Mouse (Mus musculus): Measurements from ENCODE around the gene Muc1. TPM values are rescaled to one million over a fixed set of nuclear protein-coding genes. Genes with fewer than 3 reads are reported as not detected.
A peak's percentile ranks its signal among the peaks of the same experiment; 100 is the strongest.
"Not testable (repeated sequence)": the region's sequence is repeated elsewhere in the genome, so short reads cannot be mapped to it uniquely, and the experiment has no call there.

The Muc1 gene
- polyA plus RNA-seq, 1 experiment from 2014 or later = 0.30 TPM

DNA sequence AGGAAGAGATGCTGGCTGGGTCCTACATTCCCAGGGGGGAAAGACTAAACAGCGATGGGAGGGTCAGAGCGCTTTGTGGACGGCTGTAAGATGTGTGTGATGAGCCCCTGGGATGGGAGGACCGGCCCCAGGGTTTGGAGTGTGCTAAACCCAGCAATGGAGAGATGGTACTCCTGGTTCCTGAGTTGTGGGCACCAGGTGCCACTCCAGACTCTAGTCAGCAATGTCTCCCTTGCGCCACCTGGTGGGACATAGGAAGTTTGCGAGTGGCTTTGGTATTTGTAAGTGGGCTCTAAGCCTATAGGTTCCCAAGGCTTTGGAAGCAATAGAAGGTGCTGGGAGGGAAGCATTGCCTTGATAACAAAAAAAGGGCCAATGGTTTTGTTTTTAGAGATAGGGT lies 13.0 kb upstream of the Muc1 start:
- Histone ChIP-seq H3K9me3 (ENCODE audit: control insufficient read depth, low read length) (no peaks in the 10 kb centered on the region), H3K4me3 (ENCODE audit: low read depth, low read length) (peak overlapping the region; percentile 71), H3K9ac (ENCODE audit: low read depth, low read length) (no peak overlapping the region), H3K36me3 (ENCODE audit: control insufficient read depth, insufficient read depth, low read length) (no peaks in the 10 kb centered on the region), H3K4me2 (peak overlapping the region; percentile 91), H3K27ac (ENCODE audit: low read depth, low read length) (no peak overlapping the region), H3K27me3 (replicated peaks; ENCODE audit: control insufficient read depth, insufficient read depth, low read length) (no peaks in the 10 kb centered on the region; the same call in 1 of the 2 replicates), H3K4me1 (replicated peaks; ENCODE audit: control insufficient read depth, insufficient read depth, low read length) (peaks cover 27% of the 10 kb centered on the region)
- DNase-seq (ENCODE audit: low spot score) = peak; percentile 74
- ATAC-seq (replicated peaks; ENCODE audit: low FRiP score) = peak; percentile 30; the same call in 1 of the 2 replicates
- WGBS = 0% methylated on average over 6 of the region's 6 CpGs

DNA sequence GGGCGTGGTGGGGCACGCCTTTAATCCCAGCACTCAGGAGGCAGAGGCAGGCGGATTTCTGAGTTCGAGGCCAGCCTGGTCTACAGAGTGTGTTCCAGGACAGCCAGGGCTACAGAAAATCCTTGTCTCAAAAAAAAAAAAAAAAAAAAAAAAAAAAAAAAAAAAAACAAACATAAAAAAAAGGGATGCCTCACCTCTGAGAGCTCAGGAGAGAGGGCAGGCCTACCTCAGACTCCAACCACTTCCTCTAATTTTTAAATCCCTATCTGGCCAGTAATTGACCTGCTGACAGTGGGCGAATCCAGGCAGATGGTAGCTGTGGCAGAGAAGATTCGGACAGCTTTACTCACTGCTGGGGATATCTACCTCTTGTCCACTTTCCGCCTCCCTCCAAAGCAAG lies 12.4 kb upstream of the Muc1 start:
- H3K36me3 ChIP-seq (ENCODE audit: control insufficient read depth, insufficient read depth, low read length); H3K27me3 ChIP-seq (replicated peaks; ENCODE audit: control insufficient read depth, insufficient read depth, low read length): not testable (repeated sequence)

DNA sequence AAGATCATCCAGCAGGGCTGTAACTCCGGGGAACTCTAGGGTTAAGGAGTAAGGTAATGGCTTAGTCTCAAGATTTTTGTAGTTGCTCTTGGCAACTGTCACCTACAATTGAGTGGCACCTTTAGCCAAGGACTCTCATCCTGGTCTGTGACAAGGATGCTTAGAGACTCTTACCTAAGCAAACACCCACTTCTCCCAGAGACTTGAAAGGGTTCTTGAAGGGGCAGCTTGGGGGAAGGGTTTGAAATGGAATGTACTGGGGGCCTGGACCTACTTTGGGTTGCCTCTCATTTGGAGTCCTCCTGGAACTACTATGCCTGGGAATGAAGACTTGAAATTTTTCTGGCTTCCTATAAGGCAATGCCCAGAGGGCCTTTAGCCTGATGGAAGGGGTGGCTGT lies 10.6 kb upstream of the Muc1 start:
- Histone ChIP-seq H3K4me3 (ENCODE audit: low read depth, low read length) (no peak overlapping the region), H3K4me2 (no peak overlapping the region), H3K4me1 (replicated peaks; ENCODE audit: control insufficient read depth, insufficient read depth, low read length) (peaks cover 18% of the 10 kb centered on the region), H3K27me3 (replicated peaks; ENCODE audit: control insufficient read depth, insufficient read depth, low read length) (no peaks in the 10 kb centered on the region; the same call in 1 of the 2 replicates), H3K9ac (ENCODE audit: low read depth, low read length) (no peak overlapping the region), H3K27ac (ENCODE audit: low read depth, low read length) (no peak overlapping the region), H3K9me3 (ENCODE audit: control insufficient read depth, low read length) (no peaks in the 10 kb centered on the region), H3K36me3 (ENCODE audit: control insufficient read depth, insufficient read depth, low read length) (no peaks in the 10 kb centered on the region)
- ATAC-seq (replicated peaks; ENCODE audit: low FRiP score) (no peak), DNase-seq (ENCODE audit: low spot score) (no peak)
- WGBS = 78% methylated on average over 1 of the region's 1 CpGs

More for the DNA sequence above, 12.4 kb upstream of the Muc1 start:
- ATAC-seq (replicated peaks; ENCODE audit: low FRiP score); H3K4me3 ChIP-seq (ENCODE audit: low read depth, low read length); H3K9ac ChIP-seq (ENCODE audit: low read depth, low read length); DNase-seq (ENCODE audit: low spot score); H3K4me2 ChIP-seq; H3K9me3 ChIP-seq (ENCODE audit: control insufficient read depth, low read length); H3K27ac ChIP-seq (ENCODE audit: low read depth, low read length): not testable (repeated sequence)
- peaks cover 27% of the 10 kb centered on the region for H3K4me1 ChIP-seq (replicated peaks; ENCODE audit: control insufficient read depth, insufficient read depth, low read length)
- 60% methylated on average over 7 of the region's 7 CpGs for WGBS

DNA sequence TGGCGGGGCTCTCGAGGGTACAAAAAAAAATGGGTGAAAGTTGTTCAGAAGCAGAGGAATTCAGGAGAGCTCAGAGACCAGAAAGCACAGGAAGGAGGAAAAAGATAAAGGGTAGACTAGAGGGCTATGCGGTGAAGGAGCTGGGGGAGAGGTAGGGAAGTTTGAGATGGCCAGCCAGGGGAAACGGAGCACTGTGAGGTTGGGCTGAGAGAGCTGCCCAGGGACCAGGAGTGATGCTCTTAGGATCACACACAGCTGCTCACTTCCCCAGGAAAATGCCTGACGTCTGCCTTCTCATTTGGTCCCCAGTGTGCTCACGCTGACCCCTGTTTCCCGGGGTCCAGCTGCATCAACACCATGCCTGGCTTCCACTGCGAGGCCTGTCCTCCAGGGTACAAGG lies 9.3 kb upstream of the Muc1 start:
- H3K4me1 ChIP-seq (replicated peaks; ENCODE audit: control insufficient read depth, insufficient read depth, low read length) = peaks cover 15% of the 10 kb centered on the region
- H3K27me3 ChIP-seq (replicated peaks; ENCODE audit: control insufficient read depth, insufficient read depth, low read length) = no peaks in the 10 kb centered on the region; the same call in 1 of the 2 replicates
- 0 out of 2 replicates have a peak overlapping the region, but pooled peaks have one; percentile 16 for H3K27ac ChIP-seq (ENCODE audit: low read depth, low read length)
- no peaks in the 10 kb centered on the region for H3K9me3 ChIP-seq (ENCODE audit: control insufficient read depth, low read length)
- no peak overlapping the region for H3K9ac ChIP-seq (ENCODE audit: low read depth, low read length)
- ATAC-seq (replicated peaks; ENCODE audit: low FRiP score) (no peak), DNase-seq (ENCODE audit: low spot score) (no peak)
- no peak overlapping the region for H3K4me3 ChIP-seq (ENCODE audit: low read depth, low read length)
- 29% methylated on average over 8 of the region's 8 CpGs for WGBS
- no peak overlapping the region for H3K4me2 ChIP-seq
- H3K36me3 ChIP-seq (ENCODE audit: control insufficient read depth, insufficient read depth, low read length) = no peaks in the 10 kb centered on the region

DNA sequence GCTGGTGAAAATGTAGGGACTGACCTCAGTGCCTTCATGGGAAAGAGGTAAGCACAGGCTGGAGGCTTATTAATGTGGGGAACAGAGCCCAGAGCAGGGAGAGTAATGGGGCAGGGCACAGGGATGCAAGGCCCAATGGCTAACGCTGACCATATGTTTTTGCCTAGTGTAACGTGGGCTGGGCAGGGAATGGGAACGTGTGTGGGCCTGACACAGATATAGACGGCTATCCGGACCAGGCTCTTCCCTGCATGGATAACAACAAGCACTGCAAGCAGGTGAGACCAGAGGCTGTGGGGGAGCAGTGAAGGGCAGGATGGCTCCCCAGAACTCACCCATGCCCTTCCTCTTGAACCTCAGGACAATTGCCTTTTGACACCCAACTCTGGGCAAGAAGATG lies 7.7 kb upstream of the Muc1 start:
- ATAC-seq (replicated peaks; ENCODE audit: low FRiP score) (no peak), DNase-seq (ENCODE audit: low spot score) (no peak)
- peaks cover 6% of the 10 kb centered on the region for H3K4me1 ChIP-seq (replicated peaks; ENCODE audit: control insufficient read depth, insufficient read depth, low read length)
- H3K9ac ChIP-seq (ENCODE audit: low read depth, low read length) = no peak overlapping the region
- H3K9me3 ChIP-seq (ENCODE audit: control insufficient read depth, low read length) = no peaks in the 10 kb centered on the region
- peaks cover 13% of the 10 kb centered on the region for H3K27me3 ChIP-seq (replicated peaks; ENCODE audit: control insufficient read depth, insufficient read depth, low read length)
- H3K4me3 ChIP-seq (ENCODE audit: low read depth, low read length) = no peak overlapping the region
- no peak overlapping the region for H3K4me2 ChIP-seq
- no peak overlapping the region for H3K27ac ChIP-seq (ENCODE audit: low read depth, low read length)
- 76% methylated on average over 5 of the region's 5 CpGs for WGBS
- H3K36me3 ChIP-seq (ENCODE audit: control insufficient read depth, insufficient read depth, low read length) = no peaks in the 10 kb centered on the region

DNA sequence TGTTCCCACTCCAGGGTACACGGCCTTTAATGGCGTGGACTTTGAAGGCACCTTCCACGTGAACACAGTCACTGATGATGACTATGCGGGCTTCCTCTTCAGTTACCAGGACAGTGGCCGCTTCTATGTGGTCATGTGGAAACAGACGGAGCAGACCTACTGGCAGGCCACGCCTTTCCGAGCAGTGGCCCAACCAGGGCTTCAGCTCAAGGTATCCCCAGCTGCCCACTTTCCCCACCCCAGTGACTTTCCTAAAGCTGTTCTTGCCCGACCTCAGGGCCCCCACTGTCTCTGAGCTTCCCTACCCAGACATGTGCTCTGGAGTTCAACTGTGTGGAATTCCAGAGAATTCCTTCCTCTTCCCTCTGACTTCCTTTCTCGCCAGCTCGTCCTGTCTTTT lies 4.1 kb upstream of the Muc1 start:
- Histone ChIP-seq H3K9ac (ENCODE audit: low read depth, low read length) (no peak overlapping the region), H3K36me3 (ENCODE audit: control insufficient read depth, insufficient read depth, low read length) (no peaks in the 10 kb centered on the region), H3K27me3 (replicated peaks; ENCODE audit: control insufficient read depth, insufficient read depth, low read length) (peaks cover 37% of the 10 kb centered on the region), H3K4me1 (replicated peaks; ENCODE audit: control insufficient read depth, insufficient read depth, low read length) (peaks cover 27% of the 10 kb centered on the region), H3K9me3 (ENCODE audit: control insufficient read depth, low read length) (no peaks in the 10 kb centered on the region), H3K4me3 (ENCODE audit: low read depth, low read length) (no peak overlapping the region), H3K4me2 (no peak overlapping the region), H3K27ac (ENCODE audit: low read depth, low read length) (no peak overlapping the region)
- no peak for DNase-seq (ENCODE audit: low spot score)
- ATAC-seq (replicated peaks; ENCODE audit: low FRiP score) = no peak
- 71% methylated on average over 11 of the region's 11 CpGs for WGBS

DNA sequence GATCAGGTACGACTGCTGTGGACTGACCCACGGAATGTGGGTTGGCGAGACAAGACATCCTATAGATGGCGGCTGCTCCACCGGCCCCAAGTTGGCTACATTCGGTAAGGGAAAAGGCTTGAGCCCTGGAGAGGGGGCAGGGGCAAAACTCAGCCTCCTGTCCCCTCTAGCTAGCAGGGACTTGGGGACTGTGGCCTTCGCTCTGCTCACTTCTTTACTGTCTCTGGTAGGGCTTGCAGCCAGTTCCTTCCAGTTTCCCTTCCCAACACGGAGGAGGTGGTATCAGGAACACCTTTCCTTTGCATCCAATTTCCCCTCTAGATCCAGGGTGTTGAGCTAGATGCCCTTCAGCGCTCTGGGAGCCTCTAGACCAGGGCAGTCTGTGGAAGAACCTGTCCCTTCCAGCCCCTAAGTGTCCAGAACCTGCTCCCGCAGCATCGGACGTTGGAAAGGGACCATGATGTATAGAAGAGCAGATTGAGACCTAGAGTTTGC lies 3.5 kb upstream of the Muc1 start:
- Histone ChIP-seq H3K4me1 (replicated peaks; ENCODE audit: control insufficient read depth, insufficient read depth, low read length) (peaks cover 27% of the 10 kb centered on the region), H3K27ac (ENCODE audit: low read depth, low read length) (no peak overlapping the region), H3K4me2 (no peak overlapping the region), H3K27me3 (replicated peaks; ENCODE audit: control insufficient read depth, insufficient read depth, low read length) (peaks cover 38% of the 10 kb centered on the region), H3K9ac (ENCODE audit: low read depth, low read length) (no peak overlapping the region), H3K4me3 (ENCODE audit: low read depth, low read length) (no peak overlapping the region), H3K9me3 (ENCODE audit: control insufficient read depth, low read length) (no peaks in the 10 kb centered on the region), H3K36me3 (ENCODE audit: control insufficient read depth, insufficient read depth, low read length) (no peaks in the 10 kb centered on the region)
- 60% methylated on average over 12 of the region's 12 CpGs for WGBS
- no peak for ATAC-seq (replicated peaks; ENCODE audit: low FRiP score)
- DNase-seq (ENCODE audit: low spot score) = no peak

DNA sequence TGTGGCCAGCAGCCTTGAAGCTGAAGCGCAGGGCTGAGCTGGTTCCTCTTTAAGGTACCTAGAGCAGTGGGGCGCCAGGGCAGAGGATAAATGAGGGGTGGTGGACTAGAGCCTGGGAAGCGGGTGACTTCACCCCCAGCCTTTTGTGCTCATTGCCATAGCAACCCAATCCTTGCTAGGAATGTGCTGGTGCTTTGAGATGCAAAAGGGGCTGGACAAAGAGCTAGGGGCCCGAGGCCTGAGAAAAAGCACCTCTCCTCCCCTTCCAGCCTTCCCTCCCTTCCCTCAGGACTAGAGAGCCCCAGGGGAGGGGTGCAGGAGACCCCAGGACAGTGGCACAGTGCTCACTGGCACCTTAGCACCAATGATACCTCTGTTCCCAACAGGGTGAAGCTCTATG lies 2.9 kb upstream of the Muc1 start:
- Histone ChIP-seq H3K9ac (ENCODE audit: low read depth, low read length) (no peak overlapping the region; the same call in 1 of the 2 replicates), H3K4me1 (replicated peaks; ENCODE audit: control insufficient read depth, insufficient read depth, low read length) (peaks cover 27% of the 10 kb centered on the region), H3K36me3 (ENCODE audit: control insufficient read depth, insufficient read depth, low read length) (no peaks in the 10 kb centered on the region), H3K4me2 (no peak overlapping the region), H3K4me3 (ENCODE audit: low read depth, low read length) (no peak overlapping the region), H3K27ac (ENCODE audit: low read depth, low read length) (no peak overlapping the region), H3K9me3 (ENCODE audit: control insufficient read depth, low read length) (no peaks in the 10 kb centered on the region), H3K27me3 (replicated peaks; ENCODE audit: control insufficient read depth, insufficient read depth, low read length) (peaks cover 38% of the 10 kb centered on the region)
- DNase-seq (ENCODE audit: low spot score) = no peak
- WGBS = 41% methylated on average over 4 of the region's 4 CpGs
- ATAC-seq (replicated peaks; ENCODE audit: low FRiP score) = no peak

DNA sequence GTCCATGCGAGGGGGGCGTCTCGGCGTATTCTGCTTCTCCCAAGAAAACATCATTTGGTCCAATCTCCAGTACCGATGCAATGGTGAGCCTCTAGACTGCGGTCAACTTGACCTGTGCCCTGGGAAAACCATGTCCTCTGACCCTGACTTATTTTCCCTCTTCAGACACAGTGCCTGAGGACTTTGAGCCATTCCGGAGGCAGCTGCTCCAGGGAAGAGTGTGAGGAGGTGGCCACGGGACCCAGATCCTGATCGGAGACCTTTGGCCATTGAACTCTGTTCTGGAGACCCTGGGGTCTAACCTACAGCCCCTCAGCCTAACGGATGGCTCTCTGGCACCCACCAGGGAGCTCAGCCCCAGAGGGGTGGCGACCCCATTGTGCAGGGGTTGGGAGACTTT lies 2.5 kb upstream of the Muc1 start:
- Histone ChIP-seq H3K4me3 (ENCODE audit: low read depth, low read length) (no peak overlapping the region), H3K36me3 (ENCODE audit: control insufficient read depth, insufficient read depth, low read length) (no peaks in the 10 kb centered on the region), H3K9ac (ENCODE audit: low read depth, low read length) (no peak overlapping the region; the same call in 1 of the 2 replicates), H3K27ac (ENCODE audit: low read depth, low read length) (no peak overlapping the region), H3K9me3 (ENCODE audit: control insufficient read depth, low read length) (no peaks in the 10 kb centered on the region), H3K4me2 (peak overlapping the region; percentile 69; the same call in 1 of the 2 replicates), H3K27me3 (replicated peaks; ENCODE audit: control insufficient read depth, insufficient read depth, low read length) (peaks cover 38% of the 10 kb centered on the region), H3K4me1 (replicated peaks; ENCODE audit: control insufficient read depth, insufficient read depth, low read length) (peaks cover 27% of the 10 kb centered on the region)
- no peak for ATAC-seq (replicated peaks; ENCODE audit: low FRiP score)
- WGBS = 35% methylated on average over 11 of the region's 11 CpGs
- no peak for DNase-seq (ENCODE audit: low spot score)

Measured in liver, embryonic 11.5 days (tissue).